Comparison of ENCODE assay signal across 8 mouse cellular contexts in genomic region chr5:66077416-66077815, GRCm38 (mm10).
A peak's percentile ranks its signal among the peaks of the same experiment; 100 is the strongest.
DNase-seq lines count a peak whose midpoint lies in the region; ATAC-seq and TF ChIP-seq lines count a peak whose summit lies in the region.

No protein-coding gene starts in this region.

- H3K4me3 ChIP-seq in hindbrain, embryonic 16.5 days (ENCODE audit: low read length), result no peak overlapping the region
- no peak overlapping the region for H3K4me3 ChIP-seq in hindbrain, embryonic 11.5 days (ENCODE audit: low read depth, low read length)
- H3K4me3 ChIP-seq in gastrocnemius, adult 2 months, result peak overlapping the region; percentile 29; the same call in 1 of the 2 replicates
- H3K4me3 ChIP-seq in intestine, embryonic 16.5 days (ENCODE audit: low read length), result peak overlapping the region; percentile 52
- no peak overlapping the region for H3K4me3 ChIP-seq in lung, adult 2 months (replicated peaks; ENCODE audit: extremely low read depth, low read depth, low read length)

- H3K27me3 ChIP-seq in hindbrain, embryonic 16.5 days (replicated peaks; ENCODE audit: control insufficient read depth, insufficient read depth, low read length), result no peaks in the 10 kb centered on the region
- no peaks in the 10 kb centered on the region for H3K27me3 ChIP-seq in hindbrain, embryonic 11.5 days (ENCODE audit: control insufficient read depth, insufficient read depth, low read length)
- H3K27me3 ChIP-seq in intestine, embryonic 16.5 days (replicated peaks; ENCODE audit: control insufficient read depth, insufficient read depth, low read length), result no peaks in the 10 kb centered on the region

- TF ChIP-seq POLR2A in lung, adult 2 months (IDR thresholded peaks at IDR 0.05; ENCODE audit: borderline replicate concordance, extremely low read depth, low read depth, low read length), result no peak

- no peak for DNase-seq in hindbrain, embryonic 11.5 days (ENCODE audit: low spot score)
- DNase-seq in gastrocnemius, adult 2 months, result peak; percentile 87
- DNase-seq in lung, adult 2 months, result peak; percentile 65
- peak; percentile 50 to 67 for DNase-seq in thymus, adult 18-20 months
- DNase-seq in left cerebral cortex, adult 18-20 months (ENCODE audit: low spot score in 2 of 2), result no peak
- no peak for DNase-seq in cerebellum, adult 8-10 months

- no peaks in the 10 kb centered on the region for H3K36me3 ChIP-seq in hindbrain, embryonic 16.5 days (ENCODE audit: control insufficient read depth, insufficient read depth, low read length)
- H3K36me3 ChIP-seq in hindbrain, embryonic 11.5 days (ENCODE audit: control insufficient read depth, insufficient read depth, low read length), result no peaks in the 10 kb centered on the region
- H3K36me3 ChIP-seq in intestine, embryonic 16.5 days (ENCODE audit: control insufficient read depth, insufficient read depth, low read length), result no peaks in the 10 kb centered on the region

- H3K4me1 ChIP-seq in hindbrain, embryonic 16.5 days (ENCODE audit: control insufficient read depth, insufficient read depth, low read depth, low read length), result no peaks in the 10 kb centered on the region
- H3K4me1 ChIP-seq in hindbrain, embryonic 11.5 days (replicated peaks; ENCODE audit: control insufficient read depth, insufficient read depth, low read length), result no peaks in the 10 kb centered on the region
- peaks cover 7% of the 10 kb centered on the region; the same call in 1 of the 2 replicates for H3K4me1 ChIP-seq in intestine, embryonic 16.5 days (ENCODE audit: control insufficient read depth, insufficient read depth, low read length)
- H3K4me1 ChIP-seq in lung, adult 2 months (ENCODE audit: control insufficient read depth, insufficient read depth, low read length), result peaks cover 17% of the 10 kb centered on the region

- H3K4me2 ChIP-seq in hindbrain, embryonic 16.5 days (ENCODE audit: low read length), result no peak overlapping the region
- H3K4me2 ChIP-seq in hindbrain, embryonic 11.5 days (replicated peaks; ENCODE audit: low read depth, low read length), result no peak overlapping the region
- H3K4me2 ChIP-seq in intestine, embryonic 16.5 days (ENCODE audit: low read depth, low read length), result peak overlapping the region; percentile 50

- ATAC-seq in hindbrain, embryonic 16.5 days, result no peak
- no peak for ATAC-seq in hindbrain, embryonic 11.5 days (ENCODE audit: low FRiP score)
- ATAC-seq in intestine, embryonic 16.5 days, result no peak

- H3K27ac ChIP-seq in hindbrain, embryonic 16.5 days (ENCODE audit: low read depth, low read length), result 0 out of 2 replicates have a peak overlapping the region, but pooled peaks have one; percentile 10
- no peak overlapping the region for H3K27ac ChIP-seq in hindbrain, embryonic 11.5 days (ENCODE audit: low read depth, low read length)
- peak overlapping the region; percentile 63 for H3K27ac ChIP-seq in gastrocnemius, adult 2 months
- peak overlapping the region; percentile 96 for H3K27ac ChIP-seq in intestine, embryonic 16.5 days (ENCODE audit: low read length)

- no peak overlapping the region for H3K9ac ChIP-seq in hindbrain, embryonic 16.5 days (ENCODE audit: low read depth, low read length)
- no peak overlapping the region for H3K9ac ChIP-seq in hindbrain, embryonic 11.5 days (ENCODE audit: low read depth, low read length)
- H3K9ac ChIP-seq in intestine, embryonic 16.5 days (ENCODE audit: low read depth, low read length), result peak overlapping the region; percentile 62

- 0 out of 2 replicates have a peak, but pooled peaks have one; percentile 14 for TF ChIP-seq CTCF in gastrocnemius, adult 2 months (IDR thresholded peaks at IDR 0.05)
- TF ChIP-seq CTCF in lung, adult 2 months (IDR thresholded peaks at IDR 0.05; ENCODE audit: insufficient read depth, low read length), result no peak

- WGBS in hindbrain, embryonic 16.5 days, result 40% methylated on average over 10 of the region's 10 CpGs
- 43% methylated on average over 10 of the region's 10 CpGs for WGBS in hindbrain, embryonic 11.5 days
- 18% methylated on average over 10 of the region's 10 CpGs for WGBS in intestine, embryonic 16.5 days
- WGBS in lung, adult 2 months, result 12% methylated on average over 10 of the region's 10 CpGs

- intact Hi-C loops in gastrocnemius, adult 2 months (cut with DNase I), result loop anchor here (10.0 kb wide), 1 partner anchor 113 kb away; no protein-coding TSS in a partner anchor

- no peaks in the 10 kb centered on the region for H3K9me3 ChIP-seq in hindbrain, embryonic 16.5 days (ENCODE audit: control insufficient read depth, low read length)
- H3K9me3 ChIP-seq in hindbrain, embryonic 11.5 days (ENCODE audit: control insufficient read depth, low read length), result no peaks in the 10 kb centered on the region
- H3K9me3 ChIP-seq in intestine, embryonic 16.5 days (ENCODE audit: control insufficient read depth, low read length), result no peaks in the 10 kb centered on the region

Comparison
In these comparisons a context has a peak if more than half of its experiments do, and no peak if none do; other contexts are left out.
1. H3K4me3 ChIP-seq: peak in gastrocnemius, adult 2 months (single experiment) and intestine, embryonic 16.5 days (single experiment); none in hindbrain, embryonic 16.5 days (single experiment), hindbrain, embryonic 11.5 days (single experiment) and lung, adult 2 months (single experiment).
2. DNase-seq: peak in gastrocnemius, adult 2 months (single experiment), lung, adult 2 months (single experiment) and thymus, adult 18-20 months (2 of 2); none in hindbrain, embryonic 11.5 days (single experiment), left cerebral cortex, adult 18-20 months (0 of 2) and cerebellum, adult 8-10 months (single experiment).